Mouse (Mus musculus) testis, adult 2 months (tissue): Measurements from ENCODE around the gene Dst.

Experiments
- CTCF ChIP-seq: fragments of 200-500 bp; IDR thresholded peaks from 2 replicates; pipeline ENCODE4 v1.5.1; 2012; ENCODE audit warnings: low read depth, mild to moderate bottlenecking, inconsistent platforms, low read length, moderate library complexity; ENCODE audit not compliant: control insufficient read depth, insufficient read depth, insufficient replicate concordance
- POLR2A ChIP-seq: fragments of 200-500 bp; IDR thresholded peaks from 2 replicates; pipeline ENCODE4 v1.6.1; 2012; ENCODE audit warnings: low read depth, mild to moderate bottlenecking, inconsistent platforms, low read length, moderate library complexity; ENCODE audit not compliant: control insufficient read depth

DNA sequence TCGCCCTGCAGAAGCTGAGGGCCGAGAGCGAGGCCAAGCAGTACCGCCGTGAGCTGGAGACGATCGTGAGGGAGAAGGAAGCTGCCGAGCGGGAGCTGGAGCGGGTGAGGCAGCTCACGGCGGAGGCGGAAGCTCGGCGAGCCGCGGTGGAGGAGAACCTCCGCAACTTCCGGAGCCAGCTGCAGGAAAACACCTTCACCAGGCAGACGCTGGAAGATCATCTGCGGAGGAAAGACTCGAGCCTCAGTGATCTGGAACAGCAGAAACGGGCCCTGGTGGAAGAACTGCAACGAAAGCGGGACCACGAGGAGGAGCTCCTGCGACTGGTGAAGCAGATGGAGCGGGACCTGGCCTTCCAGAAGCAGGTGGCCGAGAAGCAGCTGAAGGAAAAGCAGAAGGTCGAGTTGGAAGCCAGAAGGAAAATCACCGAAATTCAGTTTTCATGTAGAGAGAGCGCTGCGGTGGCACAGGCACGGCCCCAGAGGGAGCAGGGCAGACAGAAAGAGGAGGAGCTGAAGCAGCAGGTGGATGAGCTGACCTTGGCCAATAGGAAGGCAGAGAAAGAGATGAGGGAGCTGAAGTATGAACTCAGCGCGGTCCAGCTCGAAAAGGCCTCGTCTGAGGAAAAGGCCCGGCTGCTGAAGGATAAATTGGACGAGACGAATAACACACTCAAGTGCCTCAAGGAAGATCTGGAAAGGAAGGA is 270.1 kb downstream of the Dst start:
- no peak for TF ChIP-seq CTCF
- TF ChIP-seq POLR2A: no peak
